Comparison of ENCODE assay signal across 12 mouse cellular contexts in genomic region chr19:45234191-45234770, GRCm38 (mm10). TPM values are rescaled to one million over a fixed set of nuclear protein-coding genes. Genes with fewer than 3 reads are reported as not detected.
DNase-seq lines count a peak whose midpoint lies in the region; ATAC-seq and TF ChIP-seq lines count a peak whose summit lies in the region.
"Had no signal": no experiment of that assay in that cellular context is flagged by ENCODE, and none has a peak within 500 bp of the region (broad histone marks: within the 10 kb centered on the region; RNA-seq: fewer than 3 reads in every experiment).

No protein-coding gene starts in this region.

- no peaks in the 10 kb centered on the region for H3K36me3 ChIP-seq in heart, embryonic 14.5 days (ENCODE audit: control insufficient read depth, insufficient read depth, low read length)
- no peaks in the 10 kb centered on the region for H3K36me3 ChIP-seq in heart, embryonic 11.5 days (ENCODE audit: control insufficient read depth, insufficient read depth, low read length)
- H3K36me3 ChIP-seq in midbrain, embryonic 13.5 days, result no peaks in the 10 kb centered on the region
- H3K36me3 ChIP-seq in midbrain, postnatal 0 days (ENCODE audit: insufficient read depth, low read length), result no peaks in the 10 kb centered on the region
- H3K36me3 ChIP-seq in hindbrain, embryonic 16.5 days (ENCODE audit: control insufficient read depth, insufficient read depth, low read length), result no peaks in the 10 kb centered on the region
- H3K36me3 ChIP-seq in neural tube, embryonic 15.5 days, result no peaks in the 10 kb centered on the region

- H3K4me1 ChIP-seq in heart, embryonic 14.5 days (ENCODE audit: control insufficient read depth in 2 of 2, insufficient read depth in 2 of 2, low read length in 2 of 2), result peaks cover 0 to 46% of the 10 kb centered on the region in 2 experiments; a peak in 3 of 4 replicates
- H3K4me1 ChIP-seq in heart, embryonic 11.5 days (ENCODE audit: control insufficient read depth, insufficient read depth, low read length), result peaks cover 28% of the 10 kb centered on the region
- H3K4me1 ChIP-seq in midbrain, embryonic 13.5 days (replicated peaks), result peaks cover 36% of the 10 kb centered on the region
- no peaks in the 10 kb centered on the region for H3K4me1 ChIP-seq in midbrain, postnatal 0 days (ENCODE audit: insufficient read depth, low read length)
- H3K4me1 ChIP-seq in hindbrain, embryonic 16.5 days (ENCODE audit: control insufficient read depth, insufficient read depth, low read depth, low read length), result peaks cover 8% of the 10 kb centered on the region
- H3K4me1 ChIP-seq in neural tube, embryonic 15.5 days, result peaks cover 60% of the 10 kb centered on the region

- H3K4me2 ChIP-seq in heart, embryonic 14.5 days (ENCODE audit: low read length), result peak overlapping the region; percentile 69
- no peak overlapping the region for H3K4me2 ChIP-seq in heart, embryonic 11.5 days
- no peak overlapping the region for H3K4me2 ChIP-seq in midbrain, embryonic 13.5 days (replicated peaks)
- no peak overlapping the region for H3K4me2 ChIP-seq in midbrain, postnatal 0 days (ENCODE audit: low read depth, low read length, poor library complexity, severe bottlenecking)
- peak overlapping the region; percentile 53 for H3K4me2 ChIP-seq in hindbrain, embryonic 16.5 days (ENCODE audit: low read length)
- peak overlapping the region; percentile 66 for H3K4me2 ChIP-seq in neural tube, embryonic 15.5 days

- no peak for TF ChIP-seq CTCF in midbrain, postnatal 0 days (IDR thresholded peaks at IDR 0.05)

- peaks cover 95% of the 10 kb centered on the region for H3K27me3 ChIP-seq in heart, embryonic 14.5 days (ENCODE audit: control insufficient read depth, insufficient read depth, low read length)
- H3K27me3 ChIP-seq in heart, embryonic 11.5 days (ENCODE audit: control insufficient read depth, insufficient read depth, low read length), result peaks cover 91% of the 10 kb centered on the region
- H3K27me3 ChIP-seq in midbrain, embryonic 13.5 days, result peaks cover 96% of the 10 kb centered on the region
- H3K27me3 ChIP-seq in midbrain, postnatal 0 days (ENCODE audit: insufficient read depth, low read length), result peaks cover 56% of the 10 kb centered on the region
- H3K27me3 ChIP-seq in hindbrain, embryonic 16.5 days (replicated peaks; ENCODE audit: control insufficient read depth, insufficient read depth, low read length), result peaks cover 29% of the 10 kb centered on the region
- peaks cover 43% of the 10 kb centered on the region for H3K27me3 ChIP-seq in neural tube, embryonic 15.5 days (replicated peaks)

- no peak overlapping the region for H3K9ac ChIP-seq in heart, embryonic 14.5 days (ENCODE audit: low read length)
- H3K9ac ChIP-seq in heart, embryonic 11.5 days (ENCODE audit: low read depth, low read length), result no peak overlapping the region
- no peak overlapping the region for H3K9ac ChIP-seq in midbrain, embryonic 13.5 days (replicated peaks)
- no peak overlapping the region for H3K9ac ChIP-seq in midbrain, postnatal 0 days (replicated peaks; ENCODE audit: low read length, poor library complexity, severe bottlenecking)
- H3K9ac ChIP-seq in hindbrain, embryonic 16.5 days (ENCODE audit: low read depth, low read length), result peak overlapping the region; percentile 64
- H3K9ac ChIP-seq in neural tube, embryonic 15.5 days (replicated peaks), result peak overlapping the region; percentile 72
- H3K9ac ChIP-seq: liver, embryonic 14.5 days had no signal

- peak overlapping the region in 1 of 2 experiments; percentile 43; a peak in 1 of 4 replicates for H3K4me3 ChIP-seq in heart, embryonic 14.5 days (ENCODE audit: control insufficient read depth in 1 of 2, insufficient read depth in 1 of 2, low read depth in 1 of 2, low read length in 2 of 2)
- H3K4me3 ChIP-seq in heart, embryonic 11.5 days (ENCODE audit: low read depth, low read length), result no peak overlapping the region; the same call in 1 of the 2 replicates
- peak overlapping the region; percentile 22; the same call in 1 of the 2 replicates for H3K4me3 ChIP-seq in midbrain, embryonic 13.5 days (replicated peaks)
- H3K4me3 ChIP-seq in midbrain, postnatal 0 days (ENCODE audit: low read depth, low read length), result no peak overlapping the region
- peak overlapping the region; percentile 48 for H3K4me3 ChIP-seq in hindbrain, embryonic 16.5 days (ENCODE audit: low read length)
- H3K4me3 ChIP-seq in neural tube, embryonic 15.5 days (replicated peaks), result peak overlapping the region; percentile 57

- no peak for DNase-seq in midbrain, postnatal 0 days (ENCODE audit: low spot score)
- DNase-seq in spleen, postnatal 14 days (ENCODE audit: low spot score in 2 of 2), result no peak
- DNase-seq in right cerebral cortex, postnatal 10 days (ENCODE audit: low spot score in 2 of 2), result no peak

- ATAC-seq in heart, embryonic 14.5 days (ENCODE audit: insufficient number of reproducible peaks, insufficient read depth, low FRiP score, low read depth), result no peak
- no peak for ATAC-seq in heart, embryonic 11.5 days (replicated peaks; ENCODE audit: insufficient number of reproducible peaks, low FRiP score, low TSS enrichment)
- ATAC-seq in midbrain, embryonic 13.5 days, result no peak
- ATAC-seq in midbrain, postnatal 0 days (ENCODE audit: low FRiP score), result no peak
- ATAC-seq in hindbrain, embryonic 16.5 days, result no peak
- no peak for ATAC-seq in neural tube, embryonic 15.5 days (ENCODE audit: low FRiP score)

- H3K9me3 ChIP-seq in heart, embryonic 14.5 days (ENCODE audit: control insufficient read depth, low read length), result no peaks in the 10 kb centered on the region
- no peaks in the 10 kb centered on the region for H3K9me3 ChIP-seq in heart, embryonic 11.5 days (replicated peaks; ENCODE audit: control insufficient read depth, low read length)
- H3K9me3 ChIP-seq in midbrain, embryonic 13.5 days, result no peaks in the 10 kb centered on the region
- no peaks in the 10 kb centered on the region for H3K9me3 ChIP-seq in midbrain, postnatal 0 days (ENCODE audit: low read length)
- H3K9me3 ChIP-seq in hindbrain, embryonic 16.5 days (ENCODE audit: control insufficient read depth, low read length), result no peaks in the 10 kb centered on the region
- H3K9me3 ChIP-seq in neural tube, embryonic 15.5 days (replicated peaks), result no peaks in the 10 kb centered on the region
- H3K9me3 ChIP-seq: megakaryocyte, embryonic 14.5 days had no signal

- 2% methylated on average over 22 of the region's 22 CpGs for WGBS in heart, embryonic 14.5 days
- 2% methylated on average over 22 of the region's 22 CpGs for WGBS in heart, embryonic 11.5 days (ENCODE audit: insufficient replicate concordance)
- under 1% methylated on average over 22 of the region's 22 CpGs for WGBS in midbrain, embryonic 13.5 days
- 1% methylated on average over 22 of the region's 22 CpGs for WGBS in midbrain, postnatal 0 days
- WGBS in hindbrain, embryonic 16.5 days, result 1% methylated on average over 22 of the region's 22 CpGs
- WGBS in neural tube, embryonic 15.5 days, result under 1% methylated on average over 22 of the region's 22 CpGs

- H3K27ac ChIP-seq in heart, embryonic 14.5 days (replicated peaks in 1 of 2; ENCODE audit: control insufficient read depth in 1 of 2, insufficient read depth in 1 of 2, low read depth in 2 of 2, low read length in 2 of 2), result no peak overlapping the region
- no peak overlapping the region for H3K27ac ChIP-seq in heart, embryonic 11.5 days (ENCODE audit: low read depth, low read length)
- H3K27ac ChIP-seq in midbrain, embryonic 13.5 days, result no peak overlapping the region
- no peak overlapping the region for H3K27ac ChIP-seq in midbrain, postnatal 0 days (ENCODE audit: low read depth, low read length)
- H3K27ac ChIP-seq in hindbrain, embryonic 16.5 days (ENCODE audit: low read depth, low read length), result peak overlapping the region; percentile 84
- H3K27ac ChIP-seq in neural tube, embryonic 15.5 days (replicated peaks), result peak overlapping the region; percentile 96
- H3K27ac ChIP-seq: liver, embryonic 14.5 days had no signal

RNA-seq across cellular contexts. Expression of gene Lbx1, which starts 1.3 kb away (rescaled TPM):
- polyA plus RNA-seq in heart, embryonic 14.5 days (2014; fragmentation: Nextera tagmentation; extraction: Ambion mirVana), result not detected in 2 replicates
- 0.08 and 0.16 TPM in 2 replicates for polyA plus RNA-seq in heart, embryonic 11.5 days (2014; fragmentation: Nextera tagmentation; extraction: Ambion mirVana)
- polyA plus RNA-seq in midbrain, embryonic 13.5 days (2015; fragmentation: Nextera tagmentation; extraction: Ambion mirVana), result 0.13 TPM in 2 replicates
- total RNA-seq in midbrain, postnatal 0 days (2014; rRNA removed), result 1.3 and 2.1 TPM in 2 replicates
- polyA plus RNA-seq in midbrain, postnatal 0 days (2015; fragmentation: Nextera tagmentation; extraction: Ambion mirVana), result 0.10 TPM in 1 of 2 replicates, not detected in the other
- 6.9 and 7.3 TPM in 2 replicates for polyA plus RNA-seq in hindbrain, embryonic 16.5 days (2015; fragmentation: Nextera tagmentation; extraction: Ambion mirVana)
- 10.9 and 16.9 TPM in 2 replicates for polyA plus RNA-seq in neural tube, embryonic 15.5 days (2015; fragmentation: Nextera tagmentation; extraction: Ambion mirVana)
- total RNA-seq: CH12.LX had no signal
- polyA plus RNA-seq: large intestine, adult 2 months; liver, embryonic 14.5 days had no signal

Comparison
In these comparisons a context has a peak if more than half of its experiments do, and no peak if none do; other contexts are left out.
1. H3K4me2 ChIP-seq: peak in heart, embryonic 14.5 days (single experiment), hindbrain, embryonic 16.5 days (single experiment) and neural tube, embryonic 15.5 days (single experiment); none in heart, embryonic 11.5 days (single experiment), midbrain, embryonic 13.5 days (single experiment) and midbrain, postnatal 0 days (single experiment).
2. H3K4me3 ChIP-seq: peak in midbrain, embryonic 13.5 days (single experiment), hindbrain, embryonic 16.5 days (single experiment) and neural tube, embryonic 15.5 days (single experiment); none in heart, embryonic 11.5 days (single experiment) and midbrain, postnatal 0 days (single experiment).
3. H3K27ac ChIP-seq: peak in hindbrain, embryonic 16.5 days (single experiment) and neural tube, embryonic 15.5 days (single experiment); none in heart, embryonic 14.5 days (0 of 2), heart, embryonic 11.5 days (single experiment), midbrain, embryonic 13.5 days (single experiment) and midbrain, postnatal 0 days (single experiment).
4. H3K9ac ChIP-seq: peak in hindbrain, embryonic 16.5 days (single experiment) and neural tube, embryonic 15.5 days (single experiment); none in heart, embryonic 14.5 days (single experiment), heart, embryonic 11.5 days (single experiment), midbrain, embryonic 13.5 days (single experiment) and midbrain, postnatal 0 days (single experiment).